Mouse (Mus musculus) neural tube, embryonic 15.5 days (tissue): ENCODE measurements around the gene Prdm9. TPM values are rescaled to one million over a fixed set of nuclear protein-coding genes. Genes with fewer than 3 reads are reported as not detected.

Experiments used
- ATAC-seq: fragments of 200-750 bp; cut with Nextera tagmentation; 2 replicates; pipeline ENCODE4 v1.8.0; 2017; ENCODE audit warnings: mild to moderate bottlenecking, moderate TSS enrichment, moderate library complexity; ENCODE audit not compliant: low FRiP score
- H3K27ac ChIP-seq: fragments of 300-500 bp; sonication (generic); replicated peaks from 2 replicates; pipeline ENCODE4 v1.5.1; 2015; ENCODE audit warnings: mild to moderate bottlenecking, inconsistent platforms
- H3K27me3 ChIP-seq: fragments of 300-500 bp; sonication (generic); replicated peaks from 2 replicates; pipeline ENCODE4 v1.6.1; 2015; ENCODE audit warnings: inconsistent platforms
- H3K36me3 ChIP-seq: fragments of 300-500 bp; sonication (generic); 2 replicates; pipeline ENCODE4 v1.6.1; 2015; ENCODE audit warnings: inconsistent platforms
- H3K4me1 ChIP-seq: fragments of 300-500 bp; sonication (generic); 2 replicates; pipeline ENCODE4 v1.6.1; 2015; ENCODE audit warnings: inconsistent platforms
- H3K4me2 ChIP-seq: fragments of 300-500 bp; sonication (generic); 2 replicates; pipeline ENCODE4 v1.6.1; 2015; ENCODE audit warnings: inconsistent platforms, mild to moderate bottlenecking, moderate library complexity
- H3K4me3 ChIP-seq: fragments of 300-500 bp; sonication (generic); replicated peaks from 2 replicates; pipeline ENCODE4 v1.5.1; 2015; ENCODE audit warnings: mild to moderate bottlenecking, inconsistent platforms
- H3K9ac ChIP-seq: fragments of 300-500 bp; sonication (generic); replicated peaks from 2 replicates; pipeline ENCODE4 v1.6.1; 2015; ENCODE audit warnings: mild to moderate bottlenecking, inconsistent platforms
- H3K9me3 ChIP-seq: fragments of 300-500 bp; sonication (generic); replicated peaks from 2 replicates; pipeline ENCODE4 v1.6.1; 2016; ENCODE audit warnings: inconsistent platforms
- WGBS: fragments of 180-500 bp; shearing (Covaris S2); methylation state at CpG from one replicate; pipeline ENCODE4 v1.1.7; 2015; ENCODE audit warnings: mixed read lengths; 5-methylcytosine and 5-hydroxymethylcytosine counted together
- polyA plus RNA-seq: library from polyadenylated mRNA; unstranded; fragments of >200 nt; fragmentation: Nextera tagmentation; extraction: Ambion mirVana; gene quantifications from 2 replicates; pipeline ENCODE4 v1.2.1, GENCODE M21; 2015

Gene Prdm9
- 1.8 and 2.3 TPM in 2 replicates for polyA plus RNA-seq

GRCm38 (mm10) chr17:15564014-15564927 lies at the start of gene Prdm9:
Gene Prdm9, minus strand, starts transcription at chr17:15564354.
- H3K9me3 ChIP-seq, result no peaks in the 10 kb centered on the region
- peak within 1 kb of the TSS; percentile 68 for H3K4me3 ChIP-seq
- peaks cover 8% of the 10 kb centered on the region for H3K4me1 ChIP-seq
- H3K27me3 ChIP-seq, result no peaks in the 10 kb centered on the region
- peak within 1 kb of the TSS; percentile 61 for H3K9ac ChIP-seq
- peak within 1 kb of the TSS; percentile 97 for H3K27ac ChIP-seq
- under 1% methylated on average over 43 of the region's 43 CpGs for WGBS
- H3K36me3 ChIP-seq, result no peaks in the 10 kb centered on the region
- peak; percentile 99 for ATAC-seq
- H3K4me2 ChIP-seq, result peak within 1 kb of the TSS; percentile 85

- H3K36me3 ChIP-seq, result no peaks in the 10 kb centered on the region
Observed at GRCm38 (mm10) chr17:15599496-15599895, 35.3 kb upstream of the Prdm9 start.

DNA sequence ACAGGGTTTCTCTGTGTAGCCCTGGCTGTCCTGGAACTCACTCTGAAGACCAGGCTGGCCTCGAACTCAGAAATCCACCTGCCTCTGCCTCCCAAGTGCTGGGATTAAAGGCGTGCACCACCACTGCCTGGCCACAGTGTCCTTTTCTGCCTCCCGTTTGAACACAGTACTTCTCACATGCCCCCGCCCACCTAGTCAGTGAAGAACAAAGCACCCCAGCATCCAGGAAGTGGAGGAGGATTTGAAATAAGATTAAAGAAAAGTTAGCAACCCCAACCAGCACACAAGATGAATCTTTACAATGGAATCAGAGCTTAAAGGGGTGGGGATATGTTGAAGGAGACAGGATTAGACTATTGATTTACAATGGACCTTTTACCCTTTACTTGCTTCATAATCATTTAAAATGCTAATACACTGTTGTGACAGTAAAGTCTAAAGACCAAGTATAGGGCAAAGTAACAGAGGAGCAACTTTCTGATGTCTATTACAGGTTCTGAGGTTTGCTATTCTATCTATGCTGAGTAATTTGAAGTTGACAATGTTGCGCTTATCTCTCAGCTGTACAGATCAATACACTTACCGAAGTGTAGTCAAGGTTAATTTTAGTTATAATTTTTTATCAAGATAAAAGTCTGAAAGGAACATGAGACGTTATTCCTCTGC lies 27.2 kb upstream of the Prdm9 start:
- ATAC-seq, result no peak
- no peaks in the 10 kb centered on the region for H3K4me1 ChIP-seq
- 92% methylated on average over 7 of the region's 7 CpGs for WGBS
- no peaks in the 10 kb centered on the region for H3K36me3 ChIP-seq
- no peaks in the 10 kb centered on the region for H3K27me3 ChIP-seq
- no peak overlapping the region for H3K4me3 ChIP-seq
- H3K27ac ChIP-seq, result no peak overlapping the region
- H3K9me3 ChIP-seq, result no peaks in the 10 kb centered on the region
- H3K4me2 ChIP-seq, result no peak overlapping the region
- no peak overlapping the region for H3K9ac ChIP-seq

More at GRCm38 (mm10) chr17:15599496-15599895, 35.3 kb upstream of the Prdm9 start:
- H3K4me1 ChIP-seq, result no peaks in the 10 kb centered on the region
- no peak overlapping the region for H3K4me3 ChIP-seq
- H3K27ac ChIP-seq, result no peak overlapping the region
- WGBS, result 87% methylated on average over 11 of the region's 11 CpGs
- ATAC-seq, result no peak
- H3K4me2 ChIP-seq, result no peak overlapping the region
- H3K27me3 ChIP-seq, result no peaks in the 10 kb centered on the region
- no peaks in the 10 kb centered on the region for H3K9me3 ChIP-seq
- H3K9ac ChIP-seq, result no peak overlapping the region

DNA sequence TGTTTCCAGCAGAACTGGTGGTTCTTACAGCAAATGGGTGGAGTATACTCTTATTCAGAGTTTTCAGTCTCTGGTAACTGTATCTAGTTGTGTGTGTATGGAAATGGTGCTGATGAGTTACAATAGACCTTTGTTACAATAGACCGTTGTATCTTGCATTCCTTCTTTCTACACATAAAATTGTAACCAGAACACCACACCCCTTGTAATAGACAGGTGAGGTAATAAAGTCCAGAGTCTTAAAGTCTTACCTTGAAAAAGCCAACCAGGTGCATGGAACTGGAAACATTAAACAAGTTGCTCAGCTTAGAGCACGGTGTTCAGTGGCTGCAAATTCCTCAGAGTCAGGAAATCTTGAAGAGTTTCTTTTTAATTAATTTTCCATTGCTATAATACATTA lies 24.0 kb upstream of the Prdm9 start:
- WGBS, result 83% methylated on average over 2 of the region's 2 CpGs
- Histone ChIP-seq H3K9ac (no peak overlapping the region), H3K4me2 (no peak overlapping the region), H3K9me3 (no peaks in the 10 kb centered on the region), H3K27me3 (no peaks in the 10 kb centered on the region), H3K27ac (no peak overlapping the region), H3K4me3 (no peak overlapping the region), H3K4me1 (no peaks in the 10 kb centered on the region), H3K36me3 (no peaks in the 10 kb centered on the region)
- no peak for ATAC-seq

DNA sequence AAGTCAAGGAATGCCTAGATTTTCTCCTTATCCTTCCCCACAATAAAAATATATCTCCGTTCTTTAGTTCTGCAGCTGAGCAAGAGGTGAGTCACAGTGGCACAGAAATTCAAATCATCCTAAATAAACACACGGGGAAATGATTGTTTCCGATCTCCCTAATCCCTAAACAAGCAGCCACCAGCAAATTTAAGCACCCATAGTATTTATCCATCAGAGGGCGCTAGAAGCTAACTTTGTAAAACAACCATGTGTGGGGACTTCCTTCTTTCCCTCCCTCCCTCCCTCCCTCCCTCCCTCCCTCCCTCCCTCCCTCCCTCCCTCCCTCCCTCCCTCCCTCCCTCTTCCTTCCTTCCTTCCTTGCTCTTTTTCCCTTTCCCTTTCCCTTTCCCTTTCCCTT lies 21.5 kb upstream of the Prdm9 start:
- Histone ChIP-seq H3K4me3 (no peak overlapping the region), H3K36me3 (no peaks in the 10 kb centered on the region), H3K9ac (no peak overlapping the region), H3K27ac (no peak overlapping the region), H3K27me3 (no peaks in the 10 kb centered on the region), H3K4me1 (no peaks in the 10 kb centered on the region), H3K4me2 (no peak overlapping the region), H3K9me3 (no peaks in the 10 kb centered on the region)
- 39% methylated on average over 4 of the region's 4 CpGs for WGBS
- no peak for ATAC-seq

GRCm38 (mm10) chr17:15583071-15583470 lies 18.9 kb upstream of the Prdm9 start:
- Histone ChIP-seq H3K36me3 (no peaks in the 10 kb centered on the region), H3K27ac (no peak overlapping the region), H3K4me3 (no peak overlapping the region), H3K27me3 (peaks cover 2% of the 10 kb centered on the region; the same call in 1 of the 2 replicates), H3K9me3 (no peaks in the 10 kb centered on the region), H3K4me2 (no peak overlapping the region), H3K9ac (no peak overlapping the region), H3K4me1 (no peaks in the 10 kb centered on the region)
- ATAC-seq, result no peak
- 89% methylated on average over 7 of the region's 7 CpGs for WGBS

- 89% methylated on average over 2 of the region's 2 CpGs for WGBS
- H3K9me3 ChIP-seq, result no peaks in the 10 kb centered on the region
- H3K36me3 ChIP-seq, result no peaks in the 10 kb centered on the region
- ATAC-seq, result no peak
- no peak overlapping the region for H3K4me2 ChIP-seq
- H3K4me1 ChIP-seq, result no peaks in the 10 kb centered on the region
- H3K4me3 ChIP-seq, result no peak overlapping the region
- no peak overlapping the region for H3K9ac ChIP-seq
- no peak overlapping the region for H3K27ac ChIP-seq
- H3K27me3 ChIP-seq, result peaks cover 2% of the 10 kb centered on the region; the same call in 1 of the 2 replicates
Observed at GRCm38 (mm10) chr17:15580072-15580447, 15.9 kb upstream of the Prdm9 start.

GRCm38 (mm10) chr17:15579410-15580071 lies 15.4 kb upstream of the Prdm9 start:
- no peak for ATAC-seq
- no peak overlapping the region for H3K4me2 ChIP-seq
- H3K36me3 ChIP-seq, result no peaks in the 10 kb centered on the region
- no peaks in the 10 kb centered on the region for H3K4me1 ChIP-seq
- WGBS, result 91% methylated on average over 7 of the region's 7 CpGs
- H3K4me3 ChIP-seq, result no peak overlapping the region
- no peaks in the 10 kb centered on the region for H3K9me3 ChIP-seq
- no peak overlapping the region for H3K9ac ChIP-seq
- peaks cover 2% of the 10 kb centered on the region; the same call in 1 of the 2 replicates for H3K27me3 ChIP-seq
- no peak overlapping the region for H3K27ac ChIP-seq

DNA sequence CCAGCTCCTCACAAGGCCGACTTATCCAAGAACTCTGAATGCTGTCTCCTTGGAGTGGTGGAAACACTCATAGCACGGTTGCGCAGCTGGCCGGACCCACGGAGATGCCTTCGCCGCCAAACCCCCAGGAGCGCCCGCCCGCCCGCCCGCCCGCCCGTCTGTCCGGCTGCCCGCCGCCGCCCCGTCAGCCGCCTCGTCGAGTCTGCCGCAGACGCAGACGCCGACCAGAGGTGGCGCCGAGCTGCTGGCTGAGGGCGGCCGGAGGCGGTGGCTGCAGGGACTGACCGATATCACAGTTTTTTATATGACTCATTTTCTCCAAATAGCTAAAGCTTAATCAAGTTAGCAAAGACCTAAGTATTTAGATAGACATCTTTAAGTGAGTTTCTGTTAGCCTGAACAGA lies 13.1 kb upstream of the Prdm9 start:
- H3K36me3 ChIP-seq, result no peaks in the 10 kb centered on the region
- peak overlapping the region; percentile 34 for H3K4me3 ChIP-seq
- no peaks in the 10 kb centered on the region for H3K4me1 ChIP-seq
- no peak overlapping the region for H3K9ac ChIP-seq
- peaks cover 2% of the 10 kb centered on the region; the same call in 1 of the 2 replicates for H3K27me3 ChIP-seq
- no peaks in the 10 kb centered on the region for H3K9me3 ChIP-seq
- ATAC-seq, result peak; percentile 66; the same call in 1 of the 2 replicates
- WGBS, result 0% methylated on average over 30 of the region's 32 CpGs
- H3K4me2 ChIP-seq, result peak overlapping the region; percentile 58
- H3K27ac ChIP-seq, result no peak overlapping the region

GRCm38 (mm10) chr17:15575056-15575455 lies 10.9 kb upstream of the Prdm9 start:
- H3K4me3 ChIP-seq, result no peak overlapping the region
- peaks cover 2% of the 10 kb centered on the region; the same call in 1 of the 2 replicates for H3K27me3 ChIP-seq
- no peaks in the 10 kb centered on the region for H3K4me1 ChIP-seq
- H3K9me3 ChIP-seq, result no peaks in the 10 kb centered on the region
- no peak overlapping the region for H3K4me2 ChIP-seq
- H3K9ac ChIP-seq, result no peak overlapping the region
- H3K27ac ChIP-seq, result no peak overlapping the region
- no peak for ATAC-seq
- H3K36me3 ChIP-seq, result no peaks in the 10 kb centered on the region
- WGBS, result 90% methylated on average over 1 of the region's 1 CpGs

DNA sequence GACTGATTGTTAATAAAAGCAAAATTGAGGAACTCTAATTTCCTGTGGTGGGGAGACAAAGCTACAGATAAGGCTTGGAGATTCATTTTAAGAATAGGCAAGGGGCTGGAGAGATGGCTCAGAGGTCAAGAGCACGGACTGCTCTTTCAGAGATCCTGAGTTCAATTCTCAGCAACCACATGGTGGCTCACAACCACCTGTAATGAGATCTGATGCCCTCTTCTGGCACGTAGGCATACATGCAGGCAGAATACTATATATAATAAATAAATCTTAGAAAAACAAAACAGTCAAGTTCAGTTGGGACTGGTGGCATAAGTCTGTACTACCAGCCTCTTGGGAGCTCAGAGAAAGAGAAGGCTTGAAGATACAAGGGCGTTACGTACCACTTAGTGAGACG lies 2.8 kb upstream of the Prdm9 start:
- no peak overlapping the region for H3K9ac ChIP-seq
- no peaks in the 10 kb centered on the region; the same call in 1 of the 2 replicates for H3K27me3 ChIP-seq
- 73% methylated on average over 5 of the region's 5 CpGs for WGBS
- H3K4me1 ChIP-seq, result peaks cover 8% of the 10 kb centered on the region
- no peak overlapping the region for H3K4me2 ChIP-seq
- no peaks in the 10 kb centered on the region for H3K9me3 ChIP-seq
- H3K4me3 ChIP-seq, result no peak overlapping the region
- H3K27ac ChIP-seq, result no peak overlapping the region
- H3K36me3 ChIP-seq, result no peaks in the 10 kb centered on the region
- no peak for ATAC-seq
